Mouse (Mus musculus) lung, postnatal 0 days (tissue): Measurements from ENCODE around the gene Fbxo24. TPM values are rescaled to one million over a fixed set of nuclear protein-coding genes. Genes with fewer than 3 reads are reported as not detected.

ENCODE experiments used
- ATAC-seq: fragments of 200-750 bp; cut with Nextera tagmentation; 2 replicates; pipeline ENCODE4 v1.8.0; 2017; ENCODE audit warnings: moderate library complexity
- DNase-seq: peaks from one replicate; pipeline ENCODE4 v3.0.0-alpha.2; 2016; ENCODE audit warnings: low spot score
- H3K27ac ChIP-seq: fragments of 300-500 bp; sonication (generic); 2 replicates; pipeline ENCODE4 v1.5.1; 2014; ENCODE audit warnings: antibody characterized with exemption, mild to moderate bottlenecking, low read length, mixed read lengths
- H3K27me3 ChIP-seq: fragments of 300-500 bp; sonication (generic); replicated peaks from 2 replicates; pipeline ENCODE4 v1.6.1; 2014; ENCODE audit warnings: low read length, mixed read lengths; ENCODE audit not compliant: insufficient read depth
- H3K36me3 ChIP-seq: fragments of 300-500 bp; sonication (generic); 2 replicates; pipeline ENCODE4 v1.6.1; 2014; ENCODE audit warnings: low read length, mixed read lengths; ENCODE audit not compliant: insufficient read depth
- H3K4me1 ChIP-seq: fragments of 300-500 bp; sonication (generic); 2 replicates; pipeline ENCODE4 v1.6.1; 2014; ENCODE audit warnings: antibody characterized with exemption, low read depth, low read length, mixed read lengths; ENCODE audit not compliant: insufficient read depth
- H3K4me2 ChIP-seq: fragments of 300-500 bp; sonication (generic); replicated peaks from 2 replicates; pipeline ENCODE4 v1.6.1; 2014; ENCODE audit warnings: low read depth, mild to moderate bottlenecking, low read length, moderate library complexity, mixed read lengths
- H3K4me3 ChIP-seq: fragments of 300-500 bp; sonication (generic); 2 replicates; pipeline ENCODE4 v1.5.1; 2014; ENCODE audit warnings: low read depth, low read length
- H3K9ac ChIP-seq: fragments of 300-500 bp; sonication (generic); replicated peaks from 2 replicates; pipeline ENCODE4 v1.6.1; 2014; ENCODE audit warnings: low read depth, mild to moderate bottlenecking
- H3K9me3 ChIP-seq: fragments of 300-500 bp; sonication (generic); 2 replicates; pipeline ENCODE4 v1.6.1; 2016; ENCODE audit warnings: low read length, mixed read lengths
- CTCF ChIP-seq: IDR thresholded peaks from 2 replicates; pipeline ENCODE4 v1.5.1; 2016; ENCODE audit warnings: antibody characterized with exemption, mild to moderate bottlenecking
- EP300 ChIP-seq: IDR thresholded peaks from 2 replicates; pipeline ENCODE4 v1.6.1; 2016; ENCODE audit warnings: antibody characterized with exemption, mild to moderate bottlenecking, control low read depth
- WGBS: fragments of 180-500 bp; shearing (Covaris S2); extraction: QIAGEN DNeasy Blood & Tissue Kit; methylation state at CpG from one replicate; pipeline ENCODE4 v1.1.7; 2014; 5-methylcytosine and 5-hydroxymethylcytosine counted together
- polyA plus RNA-seq: library from polyadenylated mRNA; unstranded; fragments of >200 nt; fragmentation: Nextera tagmentation; extraction: Ambion mirVana; gene quantifications from 2 replicates; pipeline ENCODE4 v1.2.1, GENCODE M21; 2015

Gene Fbxo24
- 0.19 and 0.51 TPM in 2 replicates for polyA plus RNA-seq

DNA sequence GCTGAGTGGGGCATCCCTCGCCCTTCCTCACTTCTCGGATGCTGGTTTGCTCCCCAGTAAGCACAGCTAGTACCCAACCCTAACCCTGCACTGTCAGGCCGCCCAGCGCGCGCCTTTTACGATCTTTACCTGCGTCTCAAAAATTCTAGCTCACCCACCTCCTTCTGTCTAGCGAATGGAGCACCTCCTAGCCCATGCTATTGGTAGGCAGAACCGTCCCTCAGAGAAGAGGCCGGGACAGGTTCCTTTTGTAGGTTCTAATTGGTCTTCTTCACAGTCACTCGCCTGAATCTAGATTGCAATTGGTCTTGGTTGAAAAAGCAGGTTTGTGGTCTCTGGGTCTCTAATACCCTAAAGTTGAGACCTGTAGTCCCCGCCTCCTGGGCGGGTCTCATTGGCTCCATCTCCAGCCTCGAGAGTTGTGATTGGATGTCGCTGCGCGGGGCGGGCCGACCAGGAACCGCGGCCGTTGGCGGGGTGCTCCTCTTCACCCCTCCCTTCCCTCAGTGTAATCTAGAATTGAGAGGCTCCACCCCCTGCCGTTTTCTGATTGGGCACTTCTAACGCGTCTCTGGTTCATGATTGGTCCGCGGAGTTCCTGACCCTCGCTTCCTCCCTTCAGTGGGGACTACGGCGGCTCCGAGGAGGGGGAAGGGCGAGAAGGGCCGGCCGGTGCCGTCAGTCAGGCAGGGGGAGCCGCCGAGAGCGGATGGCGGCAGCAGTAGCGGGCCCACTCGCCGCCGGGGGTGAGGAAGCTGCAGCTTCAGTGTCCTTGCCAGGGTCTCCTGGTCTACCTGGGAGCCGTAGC is at the start of gene Fbxo24, which contains the start of the genes Lrch4 and Gm20605:
Fbxo24 (minus strand) TSS at position 505 of the 808 bp plus-strand sequence.
Lrch4 (plus strand) TSS at position 624 of the 808 bp plus-strand sequence.
Gm20605 (plus strand) TSS at position 678 of the 808 bp plus-strand sequence.
- H3K27ac ChIP-seq: peak within 1 kb of the TSS; percentile 98
- peak within 1 kb of the TSS; percentile 89 for H3K4me3 ChIP-seq
- H3K4me2 ChIP-seq: peak within 1 kb of the TSS; percentile 70
- H3K9ac ChIP-seq: peak within 1 kb of the TSS; percentile 73
- ATAC-seq (peak; percentile 92), DNase-seq (peak; percentile 100)
- no peaks in the 10 kb centered on the region; the same call in 1 of the 2 replicates for H3K36me3 ChIP-seq
- H3K9me3 ChIP-seq: no peaks in the 10 kb centered on the region
- no peaks in the 10 kb centered on the region for H3K27me3 ChIP-seq
- TF ChIP-seq CTCF: peak; percentile 36
- TF ChIP-seq EP300: peak; percentile 75
- under 1% methylated on average over 45 of the region's 46 CpGs for WGBS
- peaks cover 35% of the 10 kb centered on the region for H3K4me1 ChIP-seq

DNA sequence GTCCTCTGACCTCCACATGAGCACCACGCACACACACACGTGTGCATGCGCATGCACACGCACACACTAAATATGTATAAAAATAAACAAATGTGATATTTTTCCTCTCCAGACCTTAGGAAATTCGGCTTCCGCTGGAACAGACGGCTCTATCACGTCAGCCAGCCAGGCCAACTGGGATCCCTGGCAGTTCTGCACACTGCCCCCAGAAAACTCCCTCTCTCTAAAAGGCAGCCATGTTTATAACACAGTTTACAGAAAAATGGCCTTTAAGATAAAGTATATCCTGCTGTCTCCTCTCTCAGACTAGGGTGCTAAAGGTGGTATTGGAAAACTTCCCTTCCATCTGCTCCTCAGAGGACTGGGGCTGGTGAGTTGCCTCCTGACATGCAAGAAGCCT is 49.1 kb upstream of the Fbxo24 start:
- ATAC-seq: no peak
- no peaks in the 10 kb centered on the region for H3K4me1 ChIP-seq
- H3K4me3 ChIP-seq: no peak overlapping the region
- no peaks in the 10 kb centered on the region for H3K9me3 ChIP-seq
- H3K9ac ChIP-seq: no peak overlapping the region
- TF ChIP-seq CTCF (no peak), EP300 (no peak)
- H3K36me3 ChIP-seq: no peaks in the 10 kb centered on the region
- no peak overlapping the region for H3K27ac ChIP-seq
- no peak overlapping the region for H3K4me2 ChIP-seq
- no peaks in the 10 kb centered on the region for H3K27me3 ChIP-seq
- WGBS: 87% methylated on average over 8 of the region's 8 CpGs
- DNase-seq: no peak

DNA sequence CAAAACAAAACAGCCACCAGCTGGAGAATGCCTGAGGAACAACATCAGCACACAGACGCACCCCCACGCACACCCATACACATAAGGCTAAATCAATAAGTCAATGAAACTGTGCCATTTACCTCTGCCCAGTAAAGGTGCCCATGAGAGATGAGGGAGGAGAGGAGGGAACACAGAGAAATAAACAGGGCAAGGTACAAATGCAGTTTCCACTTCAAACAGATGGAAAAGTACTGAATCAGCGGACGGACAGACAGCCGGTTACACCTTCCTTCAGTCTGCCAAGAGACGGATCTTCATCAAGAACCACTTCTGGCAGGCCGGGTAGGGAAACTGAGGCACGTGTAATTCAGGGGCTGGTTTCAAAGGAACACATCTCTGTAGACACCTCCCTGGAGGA is 46.0 kb upstream of the Fbxo24 start:
- no peak for ATAC-seq
- DNase-seq: no peak
- H3K4me2 ChIP-seq: no peak overlapping the region
- TF ChIP-seq CTCF: no peak
- no peak overlapping the region for H3K9ac ChIP-seq
- no peak overlapping the region for H3K4me3 ChIP-seq
- no peaks in the 10 kb centered on the region for H3K9me3 ChIP-seq
- H3K27me3 ChIP-seq: no peaks in the 10 kb centered on the region
- peaks cover 10% of the 10 kb centered on the region; the same call in 1 of the 2 replicates for H3K4me1 ChIP-seq
- WGBS: 93% methylated on average over 8 of the region's 8 CpGs
- H3K27ac ChIP-seq: no peak overlapping the region
- no peaks in the 10 kb centered on the region for H3K36me3 ChIP-seq

DNA sequence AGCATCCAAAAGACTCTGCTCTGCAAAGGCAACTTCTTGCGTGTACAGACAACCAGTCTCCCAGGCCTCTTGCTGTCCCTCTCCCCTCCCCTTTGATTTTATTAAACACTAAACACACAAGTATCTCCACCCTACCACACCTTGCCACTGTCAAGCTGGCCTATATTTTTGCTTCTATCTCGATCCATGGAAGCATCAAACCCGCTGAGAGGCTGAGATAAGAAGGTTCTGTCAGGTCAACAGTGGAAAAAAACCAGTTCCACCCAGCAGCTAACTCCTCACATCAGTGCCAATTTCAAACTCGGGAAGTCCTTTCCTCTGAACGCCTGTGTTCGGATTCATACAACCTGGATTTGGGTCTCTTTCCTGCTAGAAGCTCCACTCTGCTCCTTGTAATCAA is 44.2 kb upstream of the Fbxo24 start:
- WGBS: 77% methylated on average over 6 of the region's 6 CpGs
- Histone ChIP-seq H3K27ac (no peak overlapping the region), H3K9ac (no peak overlapping the region), H3K4me3 (no peak overlapping the region), H3K4me2 (no peak overlapping the region), H3K9me3 (no peaks in the 10 kb centered on the region), H3K36me3 (no peaks in the 10 kb centered on the region), H3K4me1 (peaks cover 10% of the 10 kb centered on the region; the same call in 1 of the 2 replicates), H3K27me3 (no peaks in the 10 kb centered on the region)
- no peak for ATAC-seq
- TF ChIP-seq CTCF (no peak), EP300 (no peak)
- no peak for DNase-seq

DNA sequence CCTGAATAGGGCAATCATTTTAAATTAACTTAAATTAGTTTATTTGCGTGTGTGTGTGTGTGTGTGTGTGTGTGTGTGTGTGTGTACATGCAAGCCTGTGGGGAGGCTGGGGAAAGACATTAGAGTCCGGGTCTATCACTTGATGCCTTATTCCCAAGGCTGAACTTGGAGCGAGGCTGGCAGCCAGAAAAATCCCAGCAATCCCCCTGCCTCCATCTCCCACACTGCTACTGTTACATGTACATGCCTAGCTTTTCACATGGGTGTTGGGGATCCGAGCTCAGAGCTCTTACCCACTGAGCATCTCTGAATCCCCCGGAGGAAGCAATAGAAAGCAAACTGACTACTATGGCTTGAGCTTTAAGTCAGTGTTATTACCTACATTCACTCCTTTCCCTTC is 43.6 kb upstream of the Fbxo24 start:
- Histone ChIP-seq H3K9ac (no peak overlapping the region), H3K9me3 (no peaks in the 10 kb centered on the region), H3K27ac (peak overlapping the region; percentile 81), H3K27me3 (no peaks in the 10 kb centered on the region), H3K4me3 (no peak overlapping the region), H3K36me3 (no peaks in the 10 kb centered on the region), H3K4me1 (peaks cover 10% of the 10 kb centered on the region; the same call in 1 of the 2 replicates), H3K4me2 (no peak overlapping the region)
- ATAC-seq (no peak), DNase-seq (no peak)
- 72% methylated on average over 5 of the region's 5 CpGs for WGBS
- TF ChIP-seq EP300: no peak
- TF ChIP-seq CTCF: no peak

DNA sequence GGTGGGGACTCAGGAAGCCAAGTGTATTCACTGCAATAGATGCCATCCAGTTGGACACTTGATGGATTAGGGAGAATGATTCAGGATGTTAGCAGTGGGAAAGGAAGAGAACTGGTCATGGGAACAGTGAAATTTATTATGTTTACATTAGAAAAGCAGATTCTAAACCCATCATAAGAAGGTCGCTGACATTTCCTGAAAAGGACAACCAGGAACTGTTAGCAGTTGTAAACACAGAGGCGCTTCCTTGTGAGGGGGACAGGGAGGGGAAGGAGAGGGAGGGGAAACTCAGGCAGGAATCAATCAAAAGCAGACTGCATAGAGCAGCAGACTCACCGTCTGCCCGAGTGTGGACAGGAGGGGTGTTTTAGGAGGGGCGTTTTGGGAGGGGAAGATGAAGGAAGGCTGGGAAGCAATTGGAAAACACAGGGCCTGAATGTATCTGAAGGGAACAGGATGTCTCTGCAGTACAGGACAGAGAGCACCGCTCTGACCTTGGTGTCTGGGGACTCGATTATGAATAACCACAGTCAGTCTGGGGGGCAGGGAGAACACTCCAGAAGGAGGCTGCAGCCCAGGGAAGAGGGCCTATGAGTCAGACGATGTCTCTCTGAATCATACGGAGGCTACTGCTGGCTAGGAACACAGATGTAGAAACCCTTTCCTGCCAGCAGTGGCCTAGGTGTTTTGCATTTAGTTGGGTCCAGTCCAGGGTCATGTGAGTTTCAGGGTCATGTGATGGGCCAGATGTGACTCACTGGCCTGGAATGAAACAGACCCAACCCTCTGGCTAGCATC is 42.8 kb upstream of the Fbxo24 start:
- 5% methylated on average over 9 of the region's 9 CpGs for WGBS
- H3K4me2 ChIP-seq: 0 out of 2 replicates have a peak overlapping the region, but pooled peaks have one; percentile 25

More for the DNA sequence above, 42.8 kb upstream of the Fbxo24 start:
- Histone ChIP-seq H3K9ac (no peak overlapping the region), H3K27me3 (no peaks in the 10 kb centered on the region), H3K4me3 (no peak overlapping the region), H3K27ac (peak overlapping the region; percentile 81), H3K4me1 (peaks cover 10% of the 10 kb centered on the region; the same call in 1 of the 2 replicates), H3K36me3 (no peaks in the 10 kb centered on the region), H3K9me3 (no peaks in the 10 kb centered on the region)
- peak; percentile 90 for ATAC-seq
- DNase-seq: peak; percentile 96
- peak; percentile 94 for TF ChIP-seq EP300
- TF ChIP-seq CTCF: peak; percentile 23
